Mouse (Mus musculus) limb, embryonic 14.5 days (tissue): ENCODE measurements around the gene Rbp4. TPM values are rescaled to one million over a fixed set of nuclear protein-coding genes. Genes with fewer than 3 reads are reported as not detected.

Source experiments
- ATAC-seq: fragments of 200-750 bp; cut with Nextera tagmentation; 2 replicates; pipeline ENCODE4 v1.8.0; 2017; ENCODE audit warnings: low read depth, moderate number of reproducible peaks, moderate TSS enrichment; ENCODE audit not compliant: low FRiP score
- DNase-seq: peaks from one replicate; pipeline ENCODE4 v3.0.0-alpha.2; 2015; ENCODE audit warnings: low spot score
- H3K27ac ChIP-seq: fragments of 300-500 bp; sonication (generic); replicated peaks from 2 replicates; pipeline ENCODE4 v1.5.1; 2014; ENCODE audit warnings: low read depth, mild to moderate bottlenecking, low read length, moderate library complexity, mixed read lengths
- H3K27me3 ChIP-seq: fragments of 300-500 bp; sonication (generic); 2 replicates; pipeline ENCODE4 v1.6.1; 2014; ENCODE audit warnings: low read length, mixed read lengths; ENCODE audit not compliant: control insufficient read depth, insufficient read depth
- H3K36me3 ChIP-seq: fragments of 300-500 bp; sonication (generic); 2 replicates; pipeline ENCODE4 v1.6.1; 2014; ENCODE audit warnings: mild to moderate bottlenecking, low read length, moderate library complexity, mixed read lengths; ENCODE audit not compliant: control insufficient read depth, insufficient read depth
- H3K4me1 ChIP-seq: fragments of 300-500 bp; sonication (generic); 2 replicates; pipeline ENCODE4 v1.6.1; 2014; ENCODE audit warnings: antibody characterized with exemption, low read length, mixed read lengths; ENCODE audit not compliant: control insufficient read depth, insufficient read depth
- H3K4me2 ChIP-seq: fragments of 300-500 bp; sonication (generic); replicated peaks from 2 replicates; pipeline ENCODE4 v1.6.1; 2014; ENCODE audit warnings: low read depth, mild to moderate bottlenecking, low read length, moderate library complexity; ENCODE audit not compliant: severe bottlenecking
- H3K4me3 ChIP-seq: fragments of 300-500 bp; sonication (generic); replicated peaks from 2 replicates; pipeline ENCODE4 v1.5.1; 2014; ENCODE audit warnings: low read length
- H3K9ac ChIP-seq: fragments of 300-500 bp; sonication (generic); 2 replicates; pipeline ENCODE4 v1.6.1; 2014; ENCODE audit warnings: mild to moderate bottlenecking, low read depth, low read length, moderate library complexity; ENCODE audit not compliant: severe bottlenecking
- H3K9me3 ChIP-seq: fragments of 300-500 bp; sonication (generic); 2 replicates; pipeline ENCODE4 v1.6.1; 2016; ENCODE audit warnings: low read length; ENCODE audit not compliant: control insufficient read depth
- POLR2A ChIP-seq: fragments of 200-500 bp; IDR thresholded peaks from 2 replicates; pipeline ENCODE4 v1.8.0; 2012; ENCODE audit warnings: inconsistent platforms, mild to moderate bottlenecking, moderate library complexity, borderline replicate concordance; ENCODE audit not compliant: insufficient read depth, insufficient read length; ENCODE audit errors: extremely low read depth
- WGBS: fragments of 180-500 bp; shearing (Covaris S2); extraction: QIAGEN DNeasy Blood & Tissue Kit; methylation state at CpG from one replicate; pipeline ENCODE4 v1.1.7; 2014; 5-methylcytosine and 5-hydroxymethylcytosine counted together
- polyA plus RNA-seq, 2 experiments: library from polyadenylated mRNA; depleted of rRNA in 1 of 2; stranded (reverse) in 1 of 2; unstranded in 1 of 2; fragments of >200 nt; fragmentation: Nextera tagmentation in 1 of 2; extraction: Ambion mirVana in 1 of 2; gene quantifications; 2 replicates each; pipeline versions ENCODE4 v1.2.1 to v1.2.3; 2012 to 2014

Rbp4 gene
- polyA plus RNA-seq, 2 experiments: 18.0 to 20.5 TPM

GRCm38 (mm10) chr19:38089358-38089757 lies 35.7 kb downstream of the Rbp4 start:
- ATAC-seq (no peak), DNase-seq (no peak)
- Histone ChIP-seq H3K36me3 (no peaks in the 10 kb centered on the region), H3K9me3 (no peaks in the 10 kb centered on the region), H3K27me3 (no peaks in the 10 kb centered on the region), H3K4me3 (no peak overlapping the region), H3K27ac (no peak overlapping the region), H3K4me2 (no peak overlapping the region), H3K4me1 (no peaks in the 10 kb centered on the region), H3K9ac (no peak overlapping the region)
- no peak for TF ChIP-seq POLR2A
- WGBS: 67% methylated on average over 8 of the region's 8 CpGs

GRCm38 (mm10) chr19:38086948-38087551 lies 38.0 kb downstream of the Rbp4 start:
- H3K4me2 ChIP-seq: no peak overlapping the region
- H3K27me3 ChIP-seq: no peaks in the 10 kb centered on the region
- no peaks in the 10 kb centered on the region for H3K36me3 ChIP-seq
- DNase-seq (peak; percentile 67), ATAC-seq (peak; percentile 72; the same call in 1 of the 2 replicates)
- no peak overlapping the region for H3K27ac ChIP-seq
- H3K9ac ChIP-seq: no peak overlapping the region
- H3K4me1 ChIP-seq: no peaks in the 10 kb centered on the region
- TF ChIP-seq POLR2A: no peak
- WGBS: 46% methylated on average over 11 of the region's 11 CpGs
- no peak overlapping the region for H3K4me3 ChIP-seq
- H3K9me3 ChIP-seq: no peaks in the 10 kb centered on the region

DNA sequence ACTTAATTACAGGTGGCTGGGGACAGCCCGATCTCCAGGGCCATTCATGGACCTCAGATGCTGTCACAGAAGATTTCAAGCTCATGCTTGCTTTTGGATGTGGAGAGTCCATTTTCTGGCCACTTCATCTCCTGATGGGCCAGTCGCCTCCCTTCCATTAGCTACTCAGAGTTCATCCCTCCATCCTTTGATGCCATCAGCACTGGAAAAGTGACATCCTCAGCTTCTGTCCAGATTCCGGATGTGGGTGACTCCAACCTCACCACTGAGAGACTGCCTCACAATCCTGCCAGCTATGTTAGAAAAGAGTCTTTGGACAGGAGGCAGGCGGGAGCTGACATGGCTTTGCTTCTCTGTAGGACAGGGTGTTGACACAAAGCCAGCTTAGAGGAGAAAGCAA lies 39.2 kb downstream of the Rbp4 start:
- 89% methylated on average over 4 of the region's 4 CpGs for WGBS
- Histone ChIP-seq H3K27me3 (no peaks in the 10 kb centered on the region), H3K9ac (no peak overlapping the region), H3K4me2 (no peak overlapping the region), H3K27ac (no peak overlapping the region), H3K4me3 (no peak overlapping the region), H3K36me3 (no peaks in the 10 kb centered on the region), H3K9me3 (no peaks in the 10 kb centered on the region), H3K4me1 (no peaks in the 10 kb centered on the region)
- DNase-seq: no peak
- TF ChIP-seq POLR2A: no peak
- ATAC-seq: no peak

GRCm38 (mm10) chr19:38082931-38083525 lies 42.1 kb downstream of the Rbp4 start:
- Histone ChIP-seq H3K36me3 (no peaks in the 10 kb centered on the region), H3K27me3 (no peaks in the 10 kb centered on the region), H3K9me3 (no peaks in the 10 kb centered on the region), H3K4me1 (no peaks in the 10 kb centered on the region), H3K9ac (no peak overlapping the region), H3K4me2 (no peak overlapping the region), H3K27ac (no peak overlapping the region), H3K4me3 (no peak overlapping the region)
- no peak for TF ChIP-seq POLR2A
- no peak for DNase-seq
- no peak for ATAC-seq
- 49% methylated on average over 5 of the region's 5 CpGs for whole genome bisulfite sequencing

DNA sequence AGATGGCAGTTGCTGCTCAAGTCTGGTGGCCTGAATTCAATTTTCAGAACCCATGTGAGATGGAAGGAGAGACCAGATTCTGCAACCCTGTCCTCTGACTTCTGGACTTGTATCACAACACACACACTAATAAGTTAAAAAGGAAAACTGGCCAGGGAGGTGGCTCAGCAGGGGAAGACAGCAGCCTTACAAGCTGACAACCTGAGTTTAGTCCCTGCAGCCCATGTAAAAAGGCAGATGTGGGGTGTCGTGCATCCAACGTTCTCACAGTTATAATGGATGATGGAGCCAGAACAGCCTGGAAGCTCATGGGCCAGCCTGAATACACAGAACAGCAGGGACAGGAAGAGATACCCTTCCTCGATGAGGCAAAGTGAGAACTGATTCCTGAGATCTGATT lies 43.7 kb downstream of the Rbp4 start:
- Histone ChIP-seq H3K4me2 (no peak overlapping the region), H3K9ac (no peak overlapping the region), H3K9me3 (no peaks in the 10 kb centered on the region), H3K36me3 (no peaks in the 10 kb centered on the region), H3K27me3 (no peaks in the 10 kb centered on the region), H3K27ac (no peak overlapping the region), H3K4me3 (no peak overlapping the region), H3K4me1 (no peaks in the 10 kb centered on the region)
- WGBS: 68% methylated on average over 3 of the region's 3 CpGs
- no peak for DNase-seq
- ATAC-seq: no peak
- TF ChIP-seq POLR2A: no peak
